Mouse (Mus musculus): ENCODE measurements at regions not wholly inside any gene's neighbourhood (a gene's known extent, or its start where the extent isn't known, plus 50 kb on each side); places are given as distances from the start of the nearest gene placed in this dataset.
A peak's percentile ranks its signal among the peaks of the same experiment; 100 is the strongest.

- no peaks in the 10 kb centered on the region for H3K27me3 ChIP-seq
- no peaks in the 10 kb centered on the region for H3K9me3 ChIP-seq
- H3K36me3 ChIP-seq = no peaks in the 10 kb centered on the region
- H3K4me3 ChIP-seq = no peak overlapping the region
- no peak overlapping the region for H3K27ac ChIP-seq
- no peak for ATAC-seq (ENCODE audit: insufficient number of reproducible peaks, insufficient read depth, low FRiP score, low TSS enrichment)
- WGBS = 41% methylated on average over 10 of the region's 10 CpGs
- no peak overlapping the region for H3K9ac ChIP-seq
- H3K4me2 ChIP-seq (replicated peaks) = peak overlapping the region; percentile 9
- H3K4me1 ChIP-seq = no peaks in the 10 kb centered on the region
These were observed 210.6 kb upstream of the H2al1a start for GRCm38 (mm10) chrX:11088506-11088905.

- ATAC-seq (ENCODE audit: insufficient number of reproducible peaks, insufficient read depth, low FRiP score, low TSS enrichment) = no peak
- H3K36me3 ChIP-seq = no peaks in the 10 kb centered on the region
- no peak overlapping the region for H3K27ac ChIP-seq
- no peaks in the 10 kb centered on the region for H3K4me1 ChIP-seq
- H3K27me3 ChIP-seq = no peaks in the 10 kb centered on the region
- H3K4me3 ChIP-seq = no peak overlapping the region
- H3K9me3 ChIP-seq = no peaks in the 10 kb centered on the region
- H3K9ac ChIP-seq = no peak overlapping the region
- 26% methylated on average over 7 of the region's 7 CpGs for WGBS
- H3K4me2 ChIP-seq (replicated peaks) = no peak overlapping the region
These were observed 208.6 kb upstream of the H2al1a start for GRCm38 (mm10) chrX:11090432-11090831.

GRCm38 (mm10) chrX:11097581-11098254, 201.3 kb upstream of the H2al1a start:
- Histone ChIP-seq H3K9me3 (no peaks in the 10 kb centered on the region), H3K4me1 (no peaks in the 10 kb centered on the region), H3K4me3 (no peak overlapping the region), H3K27me3 (no peaks in the 10 kb centered on the region; the same call in 1 of the 2 replicates), H3K9ac (no peak overlapping the region), H3K27ac (no peak overlapping the region), H3K36me3 (no peaks in the 10 kb centered on the region), H3K4me2 (replicated peaks) (no peak overlapping the region)
- 70% methylated on average over 9 of the region's 9 CpGs for WGBS
- ATAC-seq (ENCODE audit: insufficient number of reproducible peaks, insufficient read depth, low FRiP score, low TSS enrichment) = no peak

GRCm38 (mm10) chrX:11098366-11098765, 200.7 kb upstream of the H2al1a start:
- Histone ChIP-seq H3K9me3 (no peaks in the 10 kb centered on the region), H3K4me3 (no peak overlapping the region), H3K4me2 (replicated peaks) (no peak overlapping the region), H3K9ac (no peak overlapping the region), H3K27ac (no peak overlapping the region), H3K36me3 (no peaks in the 10 kb centered on the region), H3K4me1 (no peaks in the 10 kb centered on the region), H3K27me3 (no peaks in the 10 kb centered on the region; the same call in 1 of the 2 replicates)
- 60% methylated on average over 4 of the region's 4 CpGs for WGBS
- no peak for ATAC-seq (ENCODE audit: insufficient number of reproducible peaks, insufficient read depth, low FRiP score, low TSS enrichment)

GRCm38 (mm10) chrX:11099146-11100087, 199.6 kb upstream of the H2al1a start:
- 67% methylated on average over 13 of the region's 13 CpGs for WGBS
- Histone ChIP-seq H3K4me2 (replicated peaks) (no peak overlapping the region), H3K36me3 (no peaks in the 10 kb centered on the region), H3K4me1 (no peaks in the 10 kb centered on the region), H3K27me3 (no peaks in the 10 kb centered on the region; the same call in 1 of the 2 replicates), H3K9me3 (no peaks in the 10 kb centered on the region), H3K4me3 (no peak overlapping the region), H3K27ac (no peak overlapping the region), H3K9ac (no peak overlapping the region)
- ATAC-seq (ENCODE audit: insufficient number of reproducible peaks, insufficient read depth, low FRiP score, low TSS enrichment) = no peak

- Histone ChIP-seq H3K27me3 (no peaks in the 10 kb centered on the region; the same call in 1 of the 2 replicates), H3K9ac (no peak overlapping the region), H3K9me3 (no peaks in the 10 kb centered on the region), H3K36me3 (no peaks in the 10 kb centered on the region), H3K4me1 (no peaks in the 10 kb centered on the region), H3K27ac (no peak overlapping the region), H3K4me3 (no peak overlapping the region), H3K4me2 (replicated peaks) (no peak overlapping the region)
- 50% methylated on average over 3 of the region's 3 CpGs for WGBS
- no peak for ATAC-seq (ENCODE audit: insufficient number of reproducible peaks, insufficient read depth, low FRiP score, low TSS enrichment)
These were observed 198.1 kb upstream of the H2al1a start for GRCm38 (mm10) chrX:11100935-11101334.

- H3K27ac ChIP-seq = no peak overlapping the region
- WGBS = 89% methylated on average over 2 of the region's 2 CpGs
- no peaks in the 10 kb centered on the region for H3K4me1 ChIP-seq
- no peak overlapping the region for H3K4me2 ChIP-seq (replicated peaks)
- H3K9me3 ChIP-seq = no peaks in the 10 kb centered on the region
- no peak overlapping the region for H3K4me3 ChIP-seq
- no peak overlapping the region for H3K9ac ChIP-seq
- H3K27me3 ChIP-seq = no peaks in the 10 kb centered on the region
- ATAC-seq (ENCODE audit: insufficient number of reproducible peaks, insufficient read depth, low FRiP score, low TSS enrichment) = no peak
- no peaks in the 10 kb centered on the region for H3K36me3 ChIP-seq
These were observed 167.8 kb upstream of the H2al1a start for GRCm38 (mm10) chrX:11131253-11131652.

- no peak overlapping the region for H3K4me2 ChIP-seq (replicated peaks)
- H3K36me3 ChIP-seq = no peaks in the 10 kb centered on the region
- WGBS = 38% methylated on average over 8 of the region's 8 CpGs
- H3K9ac ChIP-seq = no peak overlapping the region
- H3K9me3 ChIP-seq = no peaks in the 10 kb centered on the region
- ATAC-seq (ENCODE audit: insufficient number of reproducible peaks, insufficient read depth, low FRiP score, low TSS enrichment) = no peak; the same call in 1 of the 2 replicates
- no peaks in the 10 kb centered on the region for H3K27me3 ChIP-seq
- no peak overlapping the region for H3K27ac ChIP-seq
- H3K4me3 ChIP-seq = no peak overlapping the region
- no peaks in the 10 kb centered on the region for H3K4me1 ChIP-seq
These were observed 159.1 kb upstream of the H2al1a start for GRCm38 (mm10) chrX:11139971-11140421.

GRCm38 (mm10) chrX:11141294-11141693, 157.8 kb upstream of the H2al1a start:
- no peak for ATAC-seq (ENCODE audit: insufficient number of reproducible peaks, insufficient read depth, low FRiP score, low TSS enrichment)
- H3K4me1 ChIP-seq = no peaks in the 10 kb centered on the region
- WGBS = 85% methylated on average over 1 of the region's 1 CpGs
- H3K9me3 ChIP-seq = no peaks in the 10 kb centered on the region
- H3K36me3 ChIP-seq = no peaks in the 10 kb centered on the region
- no peak overlapping the region for H3K27ac ChIP-seq
- no peak overlapping the region for H3K4me2 ChIP-seq (replicated peaks)
- H3K9ac ChIP-seq = no peak overlapping the region
- no peaks in the 10 kb centered on the region for H3K27me3 ChIP-seq
- H3K4me3 ChIP-seq = no peak overlapping the region

- no peaks in the 10 kb centered on the region for H3K27me3 ChIP-seq
- ATAC-seq (ENCODE audit: insufficient number of reproducible peaks, insufficient read depth, low FRiP score, low TSS enrichment) = no peak
- H3K27ac ChIP-seq = no peak overlapping the region
- no peaks in the 10 kb centered on the region for H3K9me3 ChIP-seq
- WGBS = 61% methylated on average over 2 of the region's 2 CpGs
- H3K4me3 ChIP-seq = no peak overlapping the region
- no peaks in the 10 kb centered on the region for H3K36me3 ChIP-seq
- H3K9ac ChIP-seq = no peak overlapping the region
- H3K4me2 ChIP-seq (replicated peaks) = no peak overlapping the region
- no peaks in the 10 kb centered on the region for H3K4me1 ChIP-seq
These were observed 140.6 kb upstream of the H2al1a start for GRCm38 (mm10) chrX:11158416-11158815.

GRCm38 (mm10) chrX:11170416-11170815, 128.6 kb upstream of the H2al1a start:
- H3K27me3 ChIP-seq = peaks cover 3% of the 10 kb centered on the region; the same call in 1 of the 2 replicates
- H3K27ac ChIP-seq = no peak overlapping the region
- no peaks in the 10 kb centered on the region for H3K4me1 ChIP-seq
- no peak for ATAC-seq (ENCODE audit: insufficient number of reproducible peaks, insufficient read depth, low FRiP score, low TSS enrichment)
- H3K9me3 ChIP-seq = no peaks in the 10 kb centered on the region
- WGBS = 89% methylated on average over 3 of the region's 3 CpGs
- H3K4me3 ChIP-seq = no peak overlapping the region
- H3K9ac ChIP-seq = no peak overlapping the region
- H3K36me3 ChIP-seq = no peaks in the 10 kb centered on the region
- no peak overlapping the region for H3K4me2 ChIP-seq (replicated peaks)

All from embryonic facial prominence, embryonic 12.5 days (tissue).